Mouse (Mus musculus) bone marrow macrophage, adult 2 months (primary cell): ENCODE results near the gene Timm8a2.

Experiments
- CTCF ChIP-seq: IDR thresholded peaks from 2 replicates; pipeline ENCODE4 v1.5.1; 2012; ENCODE audit warnings: low read depth, mild to moderate bottlenecking, low read length, moderate library complexity
- POLR2A ChIP-seq: IDR thresholded peaks from 2 replicates; pipeline ENCODE4 v1.6.1; 2012; ENCODE audit warnings: mild to moderate bottlenecking, low read depth, low read length, borderline replicate concordance

GRCm38 (mm10) chr14:122068801-122069695, 34.6 kb downstream of the Timm8a2 start:
- no peak for TF ChIP-seq CTCF
- TF ChIP-seq POLR2A = no peak
